Mouse (Mus musculus): ENCODE data around the gene Mgat1.

The Mgat1 gene

GRCm38 (mm10) chr11:49241471-49241870 lies 2.5 kb upstream of the Mgat1 start:
- DNase-seq (ENCODE audit: low spot score in 2 of 2), result no peak

GRCm38 (mm10) chr11:49242944-49243626 lies 906 bp upstream of the Mgat1 start:
- no peak for DNase-seq (ENCODE audit: low spot score in 2 of 2)

- no peak for DNase-seq (ENCODE audit: low spot score in 2 of 2)
These were observed 572 bp downstream of the Mgat1 start for GRCm38 (mm10) chr11:49244595-49244930.

GRCm38 (mm10) chr11:49245176-49245575 lies 1.2 kb downstream of the Mgat1 start:
- DNase-seq (ENCODE audit: low spot score in 2 of 2), result peak in 1 of 2 experiments; percentile 70

- no peak for DNase-seq (ENCODE audit: low spot score in 2 of 2)
These were observed 1.8 kb downstream of the Mgat1 start for GRCm38 (mm10) chr11:49245634-49246415.

GRCm38 (mm10) chr11:49246523-49246922 lies 2.5 kb downstream of the Mgat1 start:
- no peak for DNase-seq (ENCODE audit: low spot score in 2 of 2)

- DNase-seq (ENCODE audit: low spot score in 2 of 2), result peak in 1 of 2 experiments; percentile 36
These were observed 3.3 kb downstream of the Mgat1 start for GRCm38 (mm10) chr11:49247255-49247654.

GRCm38 (mm10) chr11:49248226-49248973 lies 4.4 kb downstream of the Mgat1 start:
- DNase-seq (ENCODE audit: low spot score in 2 of 2), result peak in 1 of 2 experiments; percentile 32

- no peak for DNase-seq (ENCODE audit: low spot score in 2 of 2)
These were observed 5.1 kb downstream of the Mgat1 start for GRCm38 (mm10) chr11:49248974-49249700.

- peak; percentile 68 to 80 for DNase-seq (ENCODE audit: low spot score in 2 of 2)
These were observed 5.9 kb downstream of the Mgat1 start for GRCm38 (mm10) chr11:49249811-49250421.

- peak; percentile 90 to 94 for DNase-seq (ENCODE audit: low spot score in 2 of 2)
These were observed 6.7 kb downstream of the Mgat1 start for GRCm38 (mm10) chr11:49250422-49251379.

- no peak for DNase-seq (ENCODE audit: low spot score in 2 of 2)
These were observed 7.4 kb downstream of the Mgat1 start for GRCm38 (mm10) chr11:49251380-49251761.

GRCm38 (mm10) chr11:49252048-49252447 lies 8.1 kb downstream of the Mgat1 start:
- DNase-seq (ENCODE audit: low spot score in 2 of 2), result no peak

- peak in 1 of 2 experiments; percentile 55 for DNase-seq (ENCODE audit: low spot score in 2 of 2)
These were observed 9.0 kb downstream of the Mgat1 start for GRCm38 (mm10) chr11:49253035-49253434.

- DNase-seq (ENCODE audit: low spot score in 2 of 2), result no peak
These were observed 15.3 kb downstream of the Mgat1 start for GRCm38 (mm10) chr11:49259296-49259695.

GRCm38 (mm10) chr11:49259829-49260228 lies 15.8 kb downstream of the Mgat1 start:
- no peak for DNase-seq (ENCODE audit: low spot score in 2 of 2)

- DNase-seq (ENCODE audit: low spot score in 2 of 2), result peak in 1 of 2 experiments; percentile 64
These were observed 16.8 kb downstream of the Mgat1 start for GRCm38 (mm10) chr11:49260598-49261312.

GRCm38 (mm10) chr11:49261313-49261855 lies 17.4 kb downstream of the Mgat1 start:
- DNase-seq (ENCODE audit: low spot score in 2 of 2), result peak in 1 of 2 experiments; percentile 59

GRCm38 (mm10) chr11:49262286-49262685 lies 18.3 kb downstream of the Mgat1 start:
- DNase-seq (ENCODE audit: low spot score in 2 of 2), result peak in 1 of 2 experiments; percentile 55

All from spleen, postnatal 4 days (tissue).